Mouse (Mus musculus): ENCODE measurements at regions not wholly inside any gene's neighbourhood (a gene's known extent, or its start where the extent isn't known, plus 50 kb on each side); places are given as distances from the start of the nearest gene placed in this dataset.

DNA sequence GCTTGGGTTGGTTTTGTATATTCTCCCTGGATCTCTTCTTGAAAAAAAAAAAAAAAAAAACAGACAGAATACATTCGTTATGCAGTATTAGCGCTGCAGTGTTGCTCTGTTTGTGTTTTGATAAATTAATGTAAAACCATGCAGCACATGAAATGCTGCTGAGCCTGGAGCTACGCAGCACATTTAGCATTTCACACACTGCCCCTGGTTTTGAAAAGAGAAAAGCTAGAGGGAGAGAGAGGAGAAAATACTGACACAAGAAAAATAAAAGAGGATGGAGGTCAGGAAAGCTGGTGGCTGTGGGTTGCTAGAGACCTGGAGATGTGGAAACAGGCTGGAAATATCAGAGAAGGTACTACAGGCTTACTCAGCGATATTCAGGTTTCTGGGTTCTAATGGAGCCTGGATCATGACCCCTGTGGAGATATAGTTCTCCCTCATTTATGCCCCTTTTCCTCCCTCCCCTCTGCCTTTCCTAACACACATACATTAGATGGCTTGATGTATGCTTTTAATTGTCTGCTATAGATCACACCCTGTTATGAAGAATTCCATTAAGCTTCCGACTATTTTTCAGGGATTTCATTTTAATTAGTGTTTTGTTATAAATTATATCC is 296.8 kb upstream of the Rsrc1 start:
- no peak for TF ChIP-seq POLR2A (IDR thresholded peaks at IDR 0.05; ENCODE audit: borderline replicate concordance, control insufficient read depth, low read depth, low read length)
- no peak for TF ChIP-seq CTCF (IDR thresholded peaks at IDR 0.05; ENCODE audit: control insufficient read depth, insufficient read depth, low read length)
